Mouse (Mus musculus): Measurements from ENCODE around the gene Rasal3. TPM values are rescaled to one million over a fixed set of nuclear protein-coding genes. Genes with fewer than 3 reads are reported as not detected.

The Rasal3 gene
- 0.20 and 0.26 TPM in 2 replicates for polyA plus RNA-seq (2014; fragmentation: Nextera tagmentation; extraction: Ambion mirVana)

GRCm38 (mm10) chr17:32403417-32403816, at the start of gene Rasal3:
Gene Rasal3, minus strand, starts transcription at chr17:32403583.
- 74% methylated on average over 8 of the region's 8 CpGs for WGBS
- Histone ChIP-seq H3K27me3 (ENCODE audit: control insufficient read depth, insufficient read depth, low read length) (0 out of 2 replicates have a peak, but pooled peaks cover under 1% of the 10 kb centered on the region), H3K9me3 (ENCODE audit: control insufficient read depth, low read length) (no peaks in the 10 kb centered on the region), H3K36me3 (ENCODE audit: control insufficient read depth, insufficient read depth, low read length) (no peaks in the 10 kb centered on the region), H3K4me3 (ENCODE audit: low read length) (no peak within 1 kb of the TSS), H3K9ac (ENCODE audit: low read depth, low read length) (no peak within 1 kb of the TSS), H3K4me2 (replicated peaks; ENCODE audit: low read depth, low read length) (no peak within 1 kb of the TSS), H3K4me1 (ENCODE audit: control insufficient read depth, insufficient read depth, low read length) (no peaks in the 10 kb centered on the region), H3K27ac (ENCODE audit: low read depth, low read length) (no peak within 1 kb of the TSS)
- ATAC-seq (ENCODE audit: low FRiP score, low TSS enrichment): no peak

GRCm38 (mm10) chr17:32452482-32452881, 49.1 kb upstream of the Rasal3 start, which contains the start of gene Cyp4f39:
Gene Cyp4f39, plus strand, starts transcription at chr17:32452723.
- no peaks in the 10 kb centered on the region for H3K4me1 ChIP-seq (ENCODE audit: control insufficient read depth, insufficient read depth, low read length)
- peaks cover 10% of the 10 kb centered on the region for H3K27me3 ChIP-seq (ENCODE audit: control insufficient read depth, insufficient read depth, low read length)
- no peak within 1 kb of the TSS for H3K27ac ChIP-seq (ENCODE audit: low read depth, low read length)
- H3K4me2 ChIP-seq (replicated peaks; ENCODE audit: low read depth, low read length): peak within 1 kb of the TSS; percentile 49
- no peaks in the 10 kb centered on the region for H3K36me3 ChIP-seq (ENCODE audit: control insufficient read depth, insufficient read depth, low read length)
- ATAC-seq (ENCODE audit: low FRiP score, low TSS enrichment): peak; percentile 70
- WGBS: under 1% methylated on average over 19 of the region's 19 CpGs
- peaks cover 2% of the 10 kb centered on the region; the same call in 1 of the 2 replicates for H3K9me3 ChIP-seq (ENCODE audit: control insufficient read depth, low read length)
- 0 out of 2 replicates have a peak within 1 kb of the TSS, but pooled peaks have one; percentile 24 for H3K9ac ChIP-seq (ENCODE audit: low read depth, low read length)
- H3K4me3 ChIP-seq (ENCODE audit: low read length): peak within 1 kb of the TSS; percentile 32

- H3K4me3 ChIP-seq (ENCODE audit: low read length): no peak overlapping the region
- H3K27me3 ChIP-seq (ENCODE audit: control insufficient read depth, insufficient read depth, low read length): peaks cover 10% of the 10 kb centered on the region
- no peaks in the 10 kb centered on the region for H3K36me3 ChIP-seq (ENCODE audit: control insufficient read depth, insufficient read depth, low read length)
- H3K4me2 ChIP-seq (replicated peaks; ENCODE audit: low read depth, low read length): no peak overlapping the region
- 18% methylated on average over 2 of the region's 2 CpGs for WGBS
- H3K27ac ChIP-seq (ENCODE audit: low read depth, low read length): no peak overlapping the region
- H3K9ac ChIP-seq (ENCODE audit: low read depth, low read length): no peak overlapping the region
- H3K9me3 ChIP-seq (ENCODE audit: control insufficient read depth, low read length): peaks cover 2% of the 10 kb centered on the region; the same call in 1 of the 2 replicates
- no peak for ATAC-seq (ENCODE audit: low FRiP score, low TSS enrichment)
- no peaks in the 10 kb centered on the region for H3K4me1 ChIP-seq (ENCODE audit: control insufficient read depth, insufficient read depth, low read length)
These were observed 47.6 kb upstream of the Rasal3 start for GRCm38 (mm10) chr17:32450844-32451537.

GRCm38 (mm10) chr17:32449042-32449441, 45.7 kb upstream of the Rasal3 start:
- 93% methylated on average over 1 of the region's 1 CpGs for WGBS
- Histone ChIP-seq H3K4me2 (replicated peaks; ENCODE audit: low read depth, low read length) (no peak overlapping the region), H3K4me3 (ENCODE audit: low read length) (no peak overlapping the region), H3K9me3 (ENCODE audit: control insufficient read depth, low read length) (peaks cover 2% of the 10 kb centered on the region; the same call in 1 of the 2 replicates), H3K27ac (ENCODE audit: low read depth, low read length) (no peak overlapping the region), H3K27me3 (ENCODE audit: control insufficient read depth, insufficient read depth, low read length) (peaks cover 9% of the 10 kb centered on the region), H3K4me1 (ENCODE audit: control insufficient read depth, insufficient read depth, low read length) (no peaks in the 10 kb centered on the region), H3K36me3 (ENCODE audit: control insufficient read depth, insufficient read depth, low read length) (no peaks in the 10 kb centered on the region), H3K9ac (ENCODE audit: low read depth, low read length) (no peak overlapping the region)
- no peak for ATAC-seq (ENCODE audit: low FRiP score, low TSS enrichment)

GRCm38 (mm10) chr17:32447195-32447594, 43.8 kb upstream of the Rasal3 start:
- no peaks in the 10 kb centered on the region for H3K36me3 ChIP-seq (ENCODE audit: control insufficient read depth, insufficient read depth, low read length)
- H3K4me1 ChIP-seq (ENCODE audit: control insufficient read depth, insufficient read depth, low read length): no peaks in the 10 kb centered on the region
- H3K4me3 ChIP-seq (ENCODE audit: low read length): no peak overlapping the region
- H3K9me3 ChIP-seq (ENCODE audit: control insufficient read depth, low read length): peaks cover 2% of the 10 kb centered on the region; the same call in 1 of the 2 replicates
- ATAC-seq (ENCODE audit: low FRiP score, low TSS enrichment): no peak
- H3K27me3 ChIP-seq (ENCODE audit: control insufficient read depth, insufficient read depth, low read length): no peaks in the 10 kb centered on the region
- H3K4me2 ChIP-seq (replicated peaks; ENCODE audit: low read depth, low read length): no peak overlapping the region
- no peak overlapping the region for H3K9ac ChIP-seq (ENCODE audit: low read depth, low read length)
- H3K27ac ChIP-seq (ENCODE audit: low read depth, low read length): no peak overlapping the region

GRCm38 (mm10) chr17:32445016-32445415, 41.6 kb upstream of the Rasal3 start:
- no peak overlapping the region for H3K4me2 ChIP-seq (replicated peaks; ENCODE audit: low read depth, low read length)
- H3K27me3 ChIP-seq (ENCODE audit: control insufficient read depth, insufficient read depth, low read length): no peaks in the 10 kb centered on the region
- H3K9me3 ChIP-seq (ENCODE audit: control insufficient read depth, low read length): peaks cover 2% of the 10 kb centered on the region; the same call in 1 of the 2 replicates
- ATAC-seq (ENCODE audit: low FRiP score, low TSS enrichment): no peak
- no peak overlapping the region for H3K9ac ChIP-seq (ENCODE audit: low read depth, low read length)
- no peaks in the 10 kb centered on the region for H3K36me3 ChIP-seq (ENCODE audit: control insufficient read depth, insufficient read depth, low read length)
- H3K4me1 ChIP-seq (ENCODE audit: control insufficient read depth, insufficient read depth, low read length): no peaks in the 10 kb centered on the region
- no peak overlapping the region for H3K27ac ChIP-seq (ENCODE audit: low read depth, low read length)
- 78% methylated on average over 5 of the region's 5 CpGs for WGBS
- no peak overlapping the region for H3K4me3 ChIP-seq (ENCODE audit: low read length)

- no peaks in the 10 kb centered on the region for H3K36me3 ChIP-seq (ENCODE audit: control insufficient read depth, insufficient read depth, low read length)
- 76% methylated on average over 6 of the region's 6 CpGs for WGBS
- no peak overlapping the region for H3K4me3 ChIP-seq (ENCODE audit: low read length)
- ATAC-seq (ENCODE audit: low FRiP score, low TSS enrichment): no peak
- H3K27ac ChIP-seq (ENCODE audit: low read depth, low read length): no peak overlapping the region
- no peaks in the 10 kb centered on the region for H3K9me3 ChIP-seq (ENCODE audit: control insufficient read depth, low read length)
- H3K4me2 ChIP-seq (replicated peaks; ENCODE audit: low read depth, low read length): no peak overlapping the region
- H3K27me3 ChIP-seq (ENCODE audit: control insufficient read depth, insufficient read depth, low read length): 0 out of 2 replicates have a peak, but pooled peaks cover 4% of the 10 kb centered on the region
- H3K4me1 ChIP-seq (ENCODE audit: control insufficient read depth, insufficient read depth, low read length): no peaks in the 10 kb centered on the region
- no peak overlapping the region for H3K9ac ChIP-seq (ENCODE audit: low read depth, low read length)
These were observed 39.9 kb upstream of the Rasal3 start for GRCm38 (mm10) chr17:32443245-32443644.

GRCm38 (mm10) chr17:32437106-32437505, 33.7 kb upstream of the Rasal3 start:
- WGBS: 94% methylated on average over 4 of the region's 4 CpGs
- 0 out of 2 replicates have a peak, but pooled peaks cover 4% of the 10 kb centered on the region for H3K27me3 ChIP-seq (ENCODE audit: control insufficient read depth, insufficient read depth, low read length)
- no peak for ATAC-seq (ENCODE audit: low FRiP score, low TSS enrichment)

GRCm38 (mm10) chr17:32435151-32435550, 31.8 kb upstream of the Rasal3 start:
- H3K4me2 ChIP-seq (replicated peaks; ENCODE audit: low read depth, low read length): no peak overlapping the region
- WGBS: 67% methylated on average over 5 of the region's 5 CpGs
- no peak overlapping the region for H3K27ac ChIP-seq (ENCODE audit: low read depth, low read length)
- no peaks in the 10 kb centered on the region for H3K36me3 ChIP-seq (ENCODE audit: control insufficient read depth, insufficient read depth, low read length)
- ATAC-seq (ENCODE audit: low FRiP score, low TSS enrichment): no peak
- no peak overlapping the region for H3K9ac ChIP-seq (ENCODE audit: low read depth, low read length)
- no peaks in the 10 kb centered on the region for H3K9me3 ChIP-seq (ENCODE audit: control insufficient read depth, low read length)
- 0 out of 2 replicates have a peak, but pooled peaks cover 4% of the 10 kb centered on the region for H3K27me3 ChIP-seq (ENCODE audit: control insufficient read depth, insufficient read depth, low read length)
- no peak overlapping the region for H3K4me3 ChIP-seq (ENCODE audit: low read length)
- no peaks in the 10 kb centered on the region for H3K4me1 ChIP-seq (ENCODE audit: control insufficient read depth, insufficient read depth, low read length)

More at GRCm38 (mm10) chr17:32437106-32437505, 33.7 kb upstream of the Rasal3 start:
- H3K4me2 ChIP-seq (replicated peaks; ENCODE audit: low read depth, low read length): no peak overlapping the region
- H3K36me3 ChIP-seq (ENCODE audit: control insufficient read depth, insufficient read depth, low read length): no peaks in the 10 kb centered on the region
- H3K9ac ChIP-seq (ENCODE audit: low read depth, low read length): no peak overlapping the region
- no peaks in the 10 kb centered on the region for H3K9me3 ChIP-seq (ENCODE audit: control insufficient read depth, low read length)
- no peak overlapping the region for H3K4me3 ChIP-seq (ENCODE audit: low read length)
- H3K27ac ChIP-seq (ENCODE audit: low read depth, low read length): no peak overlapping the region
- H3K4me1 ChIP-seq (ENCODE audit: control insufficient read depth, insufficient read depth, low read length): no peaks in the 10 kb centered on the region
